Mouse (Mus musculus) heart, embryonic 11.5 days (tissue): ENCODE results near the gene Slc25a40. TPM values are rescaled to one million over a fixed set of nuclear protein-coding genes. Genes with fewer than 3 reads are reported as not detected.
A peak's percentile ranks its signal among the peaks of the same experiment; 100 is the strongest.

Source experiments
- ATAC-seq: fragments of 200-750 bp; cut with Nextera tagmentation; replicated peaks from 2 replicates; pipeline ENCODE4 v1.8.0; 2017; ENCODE audit warnings: moderate library complexity; ENCODE audit not compliant: insufficient number of reproducible peaks, low FRiP score, low TSS enrichment
- H3K27ac ChIP-seq: fragments of 300-500 bp; sonication (generic); 2 replicates; pipeline ENCODE4 v1.5.1; 2014; ENCODE audit warnings: mild to moderate bottlenecking, low read depth, low read length
- H3K27me3 ChIP-seq: fragments of 300-500 bp; sonication (generic); 2 replicates; pipeline ENCODE4 v1.6.1; 2014; ENCODE audit warnings: mild to moderate bottlenecking, low read length, mixed read lengths; ENCODE audit not compliant: control insufficient read depth, insufficient read depth
- H3K36me3 ChIP-seq: fragments of 300-500 bp; sonication (generic); 2 replicates; pipeline ENCODE4 v1.6.1; 2014; ENCODE audit warnings: mild to moderate bottlenecking, low read length, moderate library complexity, mixed read lengths; ENCODE audit not compliant: control insufficient read depth, insufficient read depth
- H3K4me1 ChIP-seq: fragments of 300-500 bp; sonication (generic); 2 replicates; pipeline ENCODE4 v1.6.1; 2014; ENCODE audit warnings: low read length; ENCODE audit not compliant: control insufficient read depth, insufficient read depth
- H3K4me2 ChIP-seq: fragments of 300-500 bp; sonication (generic); 2 replicates; pipeline ENCODE4 v1.6.1; 2014; ENCODE audit warnings: mild to moderate bottlenecking, moderate library complexity
- H3K4me3 ChIP-seq: fragments of 300-500 bp; sonication (generic); 2 replicates; pipeline ENCODE4 v1.5.1; 2014; ENCODE audit warnings: low read depth, low read length
- H3K9ac ChIP-seq: fragments of 300-500 bp; sonication (generic); 2 replicates; pipeline ENCODE4 v1.6.1; 2014; ENCODE audit warnings: mild to moderate bottlenecking, low read depth, low read length, moderate library complexity
- H3K9me3 ChIP-seq: fragments of 300-500 bp; sonication (generic); replicated peaks from 2 replicates; pipeline ENCODE4 v1.6.1; 2016; ENCODE audit warnings: low read length; ENCODE audit not compliant: control insufficient read depth
- WGBS: fragments of 180-500 bp; shearing (Covaris S2); extraction: QIAGEN DNeasy Blood & Tissue Kit; methylation state at CpG from one replicate; pipeline ENCODE4 v1.1.7; 2014; ENCODE audit not compliant: insufficient replicate concordance; 5-methylcytosine and 5-hydroxymethylcytosine counted together
- polyA plus RNA-seq: library from polyadenylated mRNA; unstranded; fragments of >200 nt; fragmentation: Nextera tagmentation; extraction: Ambion mirVana; gene quantifications from 2 replicates; pipeline ENCODE4 v1.2.1, GENCODE M21; 2014

Gene Slc25a40
- polyA plus RNA-seq, 1 experiment from 2014 or later: 15.1 TPM

GRCm38 (mm10) chr5:8417443-8417842, 5.2 kb upstream of the Slc25a40 start:
- no peak overlapping the region for H3K9ac ChIP-seq
- no peaks in the 10 kb centered on the region for H3K36me3 ChIP-seq
- peaks cover 3% of the 10 kb centered on the region; the same call in 1 of the 2 replicates for H3K4me1 ChIP-seq
- H3K27ac ChIP-seq: no peak overlapping the region
- H3K27me3 ChIP-seq: no peaks in the 10 kb centered on the region
- 33% methylated on average over 1 of the region's 1 CpGs for WGBS
- H3K9me3 ChIP-seq: no peaks in the 10 kb centered on the region
- H3K4me2 ChIP-seq: no peak overlapping the region
- no peak for ATAC-seq
- H3K4me3 ChIP-seq: no peak overlapping the region

- Histone ChIP-seq H3K27me3 (no peaks in the 10 kb centered on the region), H3K36me3 (no peaks in the 10 kb centered on the region), H3K27ac (no peak overlapping the region), H3K4me2 (peak overlapping the region; percentile 77), H3K4me3 (peak overlapping the region; percentile 69), H3K9me3 (no peaks in the 10 kb centered on the region), H3K4me1 (0 out of 2 replicates have a peak, but pooled peaks cover 4% of the 10 kb centered on the region), H3K9ac (peak overlapping the region; percentile 96; the same call in 1 of the 2 replicates)
- ATAC-seq: no peak
- 16% methylated on average over 3 of the region's 3 CpGs for WGBS
Measured at GRCm38 (mm10) chr5:8421424-8421823, 1.2 kb upstream of the Slc25a40 start.

GRCm38 (mm10) chr5:8422932-8423928, 580 bp downstream of the Slc25a40 start:
- H3K9me3 ChIP-seq: no peaks in the 10 kb centered on the region
- H3K4me2 ChIP-seq: peak overlapping the region; percentile 77
- no peak for ATAC-seq
- 0 out of 2 replicates have a peak, but pooled peaks cover 4% of the 10 kb centered on the region for H3K4me1 ChIP-seq
- WGBS: under 1% methylated on average over 40 of the region's 40 CpGs
- H3K36me3 ChIP-seq: no peaks in the 10 kb centered on the region
- peak overlapping the region; percentile 69 for H3K4me3 ChIP-seq
- H3K27ac ChIP-seq: peak overlapping the region; percentile 22
- no peaks in the 10 kb centered on the region for H3K27me3 ChIP-seq
- H3K9ac ChIP-seq: peak overlapping the region; percentile 90

GRCm38 (mm10) chr5:8424116-8424515, 1.5 kb downstream of the Slc25a40 start:
- no peak overlapping the region for H3K9ac ChIP-seq
- peak overlapping the region; percentile 77 for H3K4me2 ChIP-seq
- 0 out of 2 replicates have a peak, but pooled peaks cover 4% of the 10 kb centered on the region for H3K4me1 ChIP-seq
- H3K27me3 ChIP-seq: no peaks in the 10 kb centered on the region
- H3K36me3 ChIP-seq: no peaks in the 10 kb centered on the region
- no peaks in the 10 kb centered on the region for H3K9me3 ChIP-seq
- peak overlapping the region; percentile 69 for H3K4me3 ChIP-seq
- no peak overlapping the region for H3K27ac ChIP-seq
- WGBS: 27% methylated on average over 7 of the region's 7 CpGs
- ATAC-seq: no peak

- WGBS: 61% methylated on average over 5 of the region's 5 CpGs
- Histone ChIP-seq H3K9ac (no peak overlapping the region), H3K27ac (no peak overlapping the region), H3K4me2 (no peak overlapping the region), H3K27me3 (no peaks in the 10 kb centered on the region), H3K9me3 (no peaks in the 10 kb centered on the region), H3K4me1 (0 out of 2 replicates have a peak, but pooled peaks cover 4% of the 10 kb centered on the region), H3K36me3 (no peaks in the 10 kb centered on the region), H3K4me3 (no peak overlapping the region)
- no peak for ATAC-seq
Measured at GRCm38 (mm10) chr5:8425899-8426298, 3.2 kb downstream of the Slc25a40 start.

GRCm38 (mm10) chr5:8437481-8438156, 15.0 kb downstream of the Slc25a40 start:
- no peak overlapping the region for H3K4me2 ChIP-seq
- no peaks in the 10 kb centered on the region for H3K9me3 ChIP-seq
- H3K27ac ChIP-seq: no peak overlapping the region
- H3K9ac ChIP-seq: no peak overlapping the region
- H3K4me1 ChIP-seq: no peaks in the 10 kb centered on the region
- H3K36me3 ChIP-seq: no peaks in the 10 kb centered on the region
- H3K27me3 ChIP-seq: no peaks in the 10 kb centered on the region
- ATAC-seq: no peak
- no peak overlapping the region for H3K4me3 ChIP-seq
- whole genome bisulfite sequencing: 89% methylated on average over 5 of the region's 5 CpGs

GRCm38 (mm10) chr5:8439095-8439494, 16.4 kb downstream of the Slc25a40 start:
- no peak overlapping the region for H3K4me3 ChIP-seq
- no peaks in the 10 kb centered on the region for H3K9me3 ChIP-seq
- WGBS: 69% methylated on average over 2 of the region's 2 CpGs
- H3K4me1 ChIP-seq: no peaks in the 10 kb centered on the region
- H3K36me3 ChIP-seq: no peaks in the 10 kb centered on the region
- H3K9ac ChIP-seq: no peak overlapping the region
- H3K27ac ChIP-seq: no peak overlapping the region
- no peaks in the 10 kb centered on the region for H3K27me3 ChIP-seq
- H3K4me2 ChIP-seq: no peak overlapping the region
- ATAC-seq: no peak

GRCm38 (mm10) chr5:8455565-8455964, 32.9 kb downstream of the Slc25a40 start:
- Histone ChIP-seq H3K4me2 (no peak overlapping the region), H3K27me3 (no peaks in the 10 kb centered on the region), H3K4me1 (no peaks in the 10 kb centered on the region), H3K9me3 (no peaks in the 10 kb centered on the region), H3K4me3 (no peak overlapping the region), H3K9ac (no peak overlapping the region), H3K36me3 (peaks cover 4% of the 10 kb centered on the region; the same call in 1 of the 2 replicates), H3K27ac (no peak overlapping the region)
- ATAC-seq: no peak
